Mouse (Mus musculus) hindbrain, embryonic 12.5 days (tissue): ENCODE results near the gene Ugt1a2. TPM values are rescaled to one million over a fixed set of nuclear protein-coding genes. Genes with fewer than 3 reads are reported as not detected.
"Not testable (repeated sequence)": the region's sequence is repeated elsewhere in the genome, so short reads cannot be mapped to it uniquely, and the experiment has no call there.

Experiments used
- ATAC-seq: fragments of 200-750 bp; cut with Nextera tagmentation; 2 replicates; pipeline ENCODE4 v1.8.0; 2017; ENCODE audit warnings: moderate TSS enrichment; ENCODE audit not compliant: low FRiP score
- H3K27ac ChIP-seq: fragments of 300-500 bp; sonication (generic); 2 replicates; pipeline ENCODE4 v1.5.1; 2016; ENCODE audit warnings: mild to moderate bottlenecking
- H3K27me3 ChIP-seq: fragments of 300-500 bp; sonication (generic); 2 replicates; pipeline ENCODE4 v1.6.1; 2016; ENCODE audit warnings: mild to moderate bottlenecking
- H3K36me3 ChIP-seq: fragments of 300-500 bp; sonication (generic); 2 replicates; pipeline ENCODE4 v1.6.1; 2016; ENCODE audit warnings: mild to moderate bottlenecking
- H3K4me1 ChIP-seq: fragments of 300-500 bp; sonication (generic); 2 replicates; pipeline ENCODE4 v1.6.1; 2016
- H3K4me2 ChIP-seq: fragments of 300-500 bp; sonication (generic); replicated peaks from 2 replicates; pipeline ENCODE4 v1.6.1; 2016; ENCODE audit warnings: mild to moderate bottlenecking
- H3K4me3 ChIP-seq: fragments of 300-500 bp; sonication (generic); 2 replicates; pipeline ENCODE4 v1.5.1; 2016; ENCODE audit warnings: mild to moderate bottlenecking
- H3K9ac ChIP-seq: fragments of 300-500 bp; sonication (generic); 2 replicates; pipeline ENCODE4 v1.6.1; 2016; ENCODE audit warnings: mild to moderate bottlenecking, moderate library complexity
- H3K9me3 ChIP-seq: fragments of 300-500 bp; sonication (generic); replicated peaks from 2 replicates; pipeline ENCODE4 v1.6.1; 2016; ENCODE audit warnings: mild to moderate bottlenecking
- WGBS: fragments of 180-500 bp; shearing (Covaris S2); methylation state at CpG from one replicate; pipeline ENCODE4 v1.1.7; 2016; 5-methylcytosine and 5-hydroxymethylcytosine counted together
- polyA plus RNA-seq: library from polyadenylated mRNA; unstranded; fragments of >200 nt; fragmentation: Nextera tagmentation; extraction: Ambion mirVana; gene quantifications from 2 replicates; pipeline ENCODE4 v1.2.1, GENCODE M21; 2016

Ugt1a2 gene
- polyA plus RNA-seq, 1 experiment from 2014 or later, result 0.10 TPM

GRCm38 (mm10) chr1:88220336-88220735 is 19.9 kb downstream of the Ugt1a2 start:
- no peak for ATAC-seq
- Histone ChIP-seq H3K4me3 (no peak overlapping the region), H3K36me3 (no peaks in the 10 kb centered on the region), H3K9ac (no peak overlapping the region), H3K9me3 (peaks cover 27% of the 10 kb centered on the region), H3K4me1 (no peaks in the 10 kb centered on the region), H3K27me3 (no peaks in the 10 kb centered on the region), H3K27ac (no peak overlapping the region), H3K4me2 (no peak overlapping the region)

- no peak overlapping the region for H3K27ac ChIP-seq
- no peak overlapping the region for H3K4me2 ChIP-seq
- 54% methylated on average over 2 of the region's 2 CpGs for WGBS
- H3K27me3 ChIP-seq, result no peaks in the 10 kb centered on the region
- H3K4me1 ChIP-seq, result no peaks in the 10 kb centered on the region
- H3K36me3 ChIP-seq, result no peaks in the 10 kb centered on the region
- H3K9me3 ChIP-seq, result peaks cover 29% of the 10 kb centered on the region
- H3K4me3 ChIP-seq, result no peak overlapping the region
- ATAC-seq, result no peak
- no peak overlapping the region for H3K9ac ChIP-seq
Measured at GRCm38 (mm10) chr1:88222216-88222615, 21.8 kb downstream of the Ugt1a2 start.

GRCm38 (mm10) chr1:88223011-88223515 is 22.7 kb downstream of the Ugt1a2 start:
- peaks cover 32% of the 10 kb centered on the region for H3K9me3 ChIP-seq
- ATAC-seq, H3K27ac ChIP-seq, H3K36me3 ChIP-seq, H3K27me3 ChIP-seq, H3K4me3 ChIP-seq, H3K9ac ChIP-seq, H3K4me1 ChIP-seq, H3K4me2 ChIP-seq: not testable (repeated sequence)

- H3K36me3 ChIP-seq, result no peaks in the 10 kb centered on the region
- whole genome bisulfite sequencing, result 60% methylated on average over 1 of the region's 1 CpGs
Measured at GRCm38 (mm10) chr1:88223591-88223990, 23.2 kb downstream of the Ugt1a2 start.

GRCm38 (mm10) chr1:88224029-88224776 is 23.8 kb downstream of the Ugt1a2 start:
- H3K9me3 ChIP-seq, result peaks cover 43% of the 10 kb centered on the region
- 67% methylated on average over 2 of the region's 2 CpGs for WGBS
- no peak overlapping the region for H3K4me3 ChIP-seq
- no peaks in the 10 kb centered on the region for H3K36me3 ChIP-seq
- no peaks in the 10 kb centered on the region for H3K4me1 ChIP-seq
- no peak overlapping the region for H3K27ac ChIP-seq
- no peak for ATAC-seq
- H3K27me3 ChIP-seq, result no peaks in the 10 kb centered on the region
- H3K4me2 ChIP-seq, result no peak overlapping the region
- no peak overlapping the region for H3K9ac ChIP-seq

More at GRCm38 (mm10) chr1:88223591-88223990, 23.2 kb downstream of the Ugt1a2 start:
- no peak overlapping the region for H3K9ac ChIP-seq
- no peak overlapping the region for H3K4me2 ChIP-seq
- no peak overlapping the region for H3K4me3 ChIP-seq
- peaks cover 37% of the 10 kb centered on the region for H3K9me3 ChIP-seq
- no peaks in the 10 kb centered on the region for H3K27me3 ChIP-seq
- no peak for ATAC-seq
- no peak overlapping the region for H3K27ac ChIP-seq
- H3K4me1 ChIP-seq, result no peaks in the 10 kb centered on the region

GRCm38 (mm10) chr1:88225301-88225700 is 24.9 kb downstream of the Ugt1a2 start:
- not testable (repeated sequence) for H3K4me1 ChIP-seq, ATAC-seq, H3K4me3 ChIP-seq, H3K27me3 ChIP-seq, H3K9ac ChIP-seq, H3K4me2 ChIP-seq, H3K27ac ChIP-seq, H3K36me3 ChIP-seq
- WGBS, result 41% methylated on average over 2 of the region's 2 CpGs
- H3K9me3 ChIP-seq, result peaks cover 54% of the 10 kb centered on the region

GRCm38 (mm10) chr1:88225741-88226140 is 25.3 kb downstream of the Ugt1a2 start:
- H3K4me3 ChIP-seq, result no peak overlapping the region
- H3K27me3 ChIP-seq, result no peaks in the 10 kb centered on the region
- no peaks in the 10 kb centered on the region for H3K4me1 ChIP-seq
- peaks cover 59% of the 10 kb centered on the region for H3K9me3 ChIP-seq
- ATAC-seq, result no peak
- no peak overlapping the region for H3K27ac ChIP-seq
- H3K9ac ChIP-seq, result no peak overlapping the region
- no peak overlapping the region for H3K4me2 ChIP-seq
- H3K36me3 ChIP-seq, result no peaks in the 10 kb centered on the region

GRCm38 (mm10) chr1:88226670-88227379 is 26.4 kb downstream of the Ugt1a2 start, which contains the start of gene Mroh2a:
TSS of gene Mroh2a (plus strand) at chr1:88226986.
- H3K27ac ChIP-seq, result no peak within 1 kb of the TSS
- H3K27me3 ChIP-seq, result no peaks in the 10 kb centered on the region
- no peaks in the 10 kb centered on the region for H3K36me3 ChIP-seq
- H3K4me3 ChIP-seq, result no peak within 1 kb of the TSS
- H3K4me1 ChIP-seq, result no peaks in the 10 kb centered on the region
- peaks cover 70% of the 10 kb centered on the region for H3K9me3 ChIP-seq
- 53% methylated on average over 5 of the region's 5 CpGs for whole genome bisulfite sequencing
- no peak within 1 kb of the TSS for H3K4me2 ChIP-seq
- H3K9ac ChIP-seq, result no peak within 1 kb of the TSS
- ATAC-seq, result no peak

GRCm38 (mm10) chr1:88227482-88227881 is 27.1 kb downstream of the Ugt1a2 start:
- H3K9ac ChIP-seq, result no peak overlapping the region
- no peak overlapping the region for H3K27ac ChIP-seq
- no peaks in the 10 kb centered on the region for H3K27me3 ChIP-seq
- WGBS, result 58% methylated on average over 2 of the region's 2 CpGs
- H3K4me1 ChIP-seq, result no peaks in the 10 kb centered on the region
- no peaks in the 10 kb centered on the region for H3K36me3 ChIP-seq
- H3K4me3 ChIP-seq, result no peak overlapping the region
- no peak for ATAC-seq
- no peak overlapping the region for H3K4me2 ChIP-seq
- H3K9me3 ChIP-seq, result peaks cover 72% of the 10 kb centered on the region

- Histone ChIP-seq H3K36me3 (no peaks in the 10 kb centered on the region), H3K9ac (no peak overlapping the region), H3K4me2 (no peak overlapping the region), H3K4me1 (no peaks in the 10 kb centered on the region), H3K9me3 (peaks cover 79% of the 10 kb centered on the region), H3K4me3 (no peak overlapping the region), H3K27me3 (no peaks in the 10 kb centered on the region), H3K27ac (no peak overlapping the region)
- no peak for ATAC-seq
- WGBS, result 70% methylated on average over 7 of the region's 7 CpGs
Measured at GRCm38 (mm10) chr1:88228121-88228520, 27.7 kb downstream of the Ugt1a2 start.

- Histone ChIP-seq H3K9me3 (peaks cover 93% of the 10 kb centered on the region), H3K4me1 (no peaks in the 10 kb centered on the region), H3K27me3 (no peaks in the 10 kb centered on the region), H3K36me3 (no peaks in the 10 kb centered on the region), H3K27ac (no peak overlapping the region), H3K9ac (no peak overlapping the region), H3K4me3 (no peak overlapping the region), H3K4me2 (no peak overlapping the region)
- no peak for ATAC-seq
- WGBS, result 79% methylated on average over 3 of the region's 3 CpGs
Measured at GRCm38 (mm10) chr1:88229566-88229965, 29.2 kb downstream of the Ugt1a2 start.

GRCm38 (mm10) chr1:88229986-88230385 is 29.6 kb downstream of the Ugt1a2 start:
- no peak overlapping the region for H3K4me2 ChIP-seq
- H3K9me3 ChIP-seq, result peaks cover 97% of the 10 kb centered on the region
- no peak for ATAC-seq
- WGBS, result 83% methylated on average over 5 of the region's 5 CpGs
- H3K27me3 ChIP-seq, result no peaks in the 10 kb centered on the region
- H3K9ac ChIP-seq, result no peak overlapping the region
- no peak overlapping the region for H3K4me3 ChIP-seq
- no peaks in the 10 kb centered on the region for H3K4me1 ChIP-seq
- H3K27ac ChIP-seq, result no peak overlapping the region
- H3K36me3 ChIP-seq, result no peaks in the 10 kb centered on the region

- Histone ChIP-seq H3K36me3 (no peaks in the 10 kb centered on the region), H3K4me3 (no peak overlapping the region), H3K9ac (no peak overlapping the region), H3K27me3 (no peaks in the 10 kb centered on the region), H3K27ac (no peak overlapping the region), H3K4me1 (no peaks in the 10 kb centered on the region), H3K4me2 (no peak overlapping the region), H3K9me3 (peaks cover 100% of the 10 kb centered on the region)
- 75% methylated on average over 7 of the region's 7 CpGs for WGBS
- no peak for ATAC-seq
Measured at GRCm38 (mm10) chr1:88230421-88230820, 30.0 kb downstream of the Ugt1a2 start.
